Comparison of ENCODE assay signal across 8 mouse cellular contexts in genomic region chr1:171328244-171328643, GRCm38 (mm10). TPM values are rescaled to one million over a fixed set of nuclear protein-coding genes. Genes with fewer than 3 reads are reported as not detected.
A peak's percentile ranks its signal among the peaks of the same experiment; 100 is the strongest.
DNase-seq lines count a peak whose midpoint lies in the region; ATAC-seq and TF ChIP-seq lines count a peak whose summit lies in the region.

No protein-coding gene starts in this region.

- H3K9ac ChIP-seq in heart, embryonic 13.5 days = peak overlapping the region; percentile 99
- peak overlapping the region; percentile 85 for H3K9ac ChIP-seq in liver, embryonic 15.5 days

- H3K36me3 ChIP-seq in heart, embryonic 13.5 days = peaks cover 26% of the 10 kb centered on the region
- H3K36me3 ChIP-seq in liver, embryonic 15.5 days (replicated peaks) = peaks cover 6% of the 10 kb centered on the region; the same call in 1 of the 2 replicates

- 22% methylated on average over 9 of the region's 9 CpGs for WGBS in heart, embryonic 13.5 days
- WGBS in liver, embryonic 15.5 days (ENCODE audit: insufficient replicate concordance) = 24% methylated on average over 9 of the region's 9 CpGs

- no peak for DNase-seq in left cerebral cortex, adult 2 months (ENCODE audit: extremely low spot score in 1 of 2, low spot score in 2 of 2)
- no peak for DNase-seq in left cerebral cortex, adult 8-10 months (ENCODE audit: low spot score in 2 of 2)
- DNase-seq in brain, adult 2 months (ENCODE audit: low read depth, low spot score) = peak; percentile 28
- no peak for DNase-seq in T-cell, adult 2 months (ENCODE audit: low spot score)
- DNase-seq in adrenal gland, adult 8-10 months = no peak
- no peak for DNase-seq in spleen, postnatal 36 days (ENCODE audit: low spot score in 2 of 2)

- no peaks in the 10 kb centered on the region for H3K9me3 ChIP-seq in heart, embryonic 13.5 days
- H3K9me3 ChIP-seq in liver, embryonic 15.5 days (replicated peaks) = no peaks in the 10 kb centered on the region

- H3K27me3 ChIP-seq in heart, embryonic 13.5 days (replicated peaks) = no peaks in the 10 kb centered on the region
- no peaks in the 10 kb centered on the region for H3K27me3 ChIP-seq in liver, embryonic 15.5 days

- ATAC-seq in heart, embryonic 13.5 days (ENCODE audit: extremely low read depth, insufficient number of reproducible peaks, low FRiP score, low TSS enrichment) = no peak
- ATAC-seq in liver, embryonic 15.5 days (ENCODE audit: insufficient read depth) = no peak

- no peak for TF ChIP-seq CTCF in left cerebral cortex, adult 2 months (IDR thresholded peaks at IDR 0.05)

- H3K4me1 ChIP-seq in heart, embryonic 13.5 days = peaks cover 53% of the 10 kb centered on the region
- H3K4me1 ChIP-seq in liver, embryonic 15.5 days (replicated peaks) = peaks cover 48% of the 10 kb centered on the region

- intact Hi-C loops in left cerebral cortex, adult 2 months (cut with DNase I) = loop anchor here (1.0 to 2.0 kb wide), 3 partner anchors 17 to 83 kb away; partner anchors contain the start of genes Nit1, Pfdn2, Ufc1 and Usf1

- H3K4me3 ChIP-seq in left cerebral cortex, adult 2 months = peak overlapping the region; percentile 75
- peak overlapping the region; percentile 91 for H3K4me3 ChIP-seq in heart, embryonic 13.5 days
- peak overlapping the region; percentile 93 for H3K4me3 ChIP-seq in liver, embryonic 15.5 days (replicated peaks)

- peak overlapping the region; percentile 99 for H3K27ac ChIP-seq in left cerebral cortex, adult 2 months
- peak overlapping the region; percentile 99 for H3K27ac ChIP-seq in heart, embryonic 13.5 days (replicated peaks)
- peak overlapping the region; percentile 98 for H3K27ac ChIP-seq in liver, embryonic 15.5 days (replicated peaks)

- peak overlapping the region; percentile 78 for H3K4me2 ChIP-seq in heart, embryonic 13.5 days
- peak overlapping the region; percentile 78 for H3K4me2 ChIP-seq in liver, embryonic 15.5 days

RNA-seq across cellular contexts. Expression of gene Dedd, which starts 0.7 kb away (rescaled TPM):
- 10 to 100 TPM; 40.4 to 40.9 TPM for total RNA-seq in left cerebral cortex, adult 2 months (2021)
- 10 to 100 TPM; 35.0 to 39.7 (median 37.4) TPM for total RNA-seq in left cerebral cortex, adult 8-10 months (2022)
- polyA plus RNA-seq in heart, embryonic 13.5 days (2015; fragmentation: Nextera tagmentation; extraction: Ambion mirVana) = 34.6 and 37.6 TPM in 2 replicates
- 18.6 and 20.1 TPM in 2 replicates for polyA plus RNA-seq in liver, embryonic 15.5 days (2015; fragmentation: Nextera tagmentation; extraction: Ambion mirVana)
- total RNA-seq in adrenal gland, adult 8-10 months (2022) = 10 to 100 TPM; 31.0 to 45.9 (median 36.7) TPM

RNA-seq across cellular contexts. Expression of gene Nit1, which starts 17.2 kb away (rescaled TPM):
- 10 to 100 TPM; 43.3 to 44.3 TPM for total RNA-seq in left cerebral cortex, adult 2 months (2021)
- 10 to 100 TPM; 35.8 to 48.8 (median 43.5) TPM for total RNA-seq in left cerebral cortex, adult 8-10 months (2022)
- 34.8 and 36.9 TPM in 2 replicates for polyA plus RNA-seq in heart, embryonic 13.5 days (2015; fragmentation: Nextera tagmentation; extraction: Ambion mirVana)
- 33.1 and 39.1 TPM in 2 replicates for polyA plus RNA-seq in liver, embryonic 15.5 days (2015; fragmentation: Nextera tagmentation; extraction: Ambion mirVana)
- total RNA-seq in adrenal gland, adult 8-10 months (2022) = 100 to 1,000 TPM in 1 of 4 experiments, 10 to 100 TPM in 3; 81.4 to 103 (median 89.6) TPM

RNA-seq across cellular contexts. Expression of gene Pfdn2, which starts 17.2 kb away (rescaled TPM):
- 100 to 1,000 TPM; 186 to 191 TPM for total RNA-seq in left cerebral cortex, adult 2 months (2021)
- 100 to 1,000 TPM; 107 to 204 (median 164) TPM for total RNA-seq in left cerebral cortex, adult 8-10 months (2022)
- 85.4 and 97.8 TPM in 2 replicates for polyA plus RNA-seq in heart, embryonic 13.5 days (2015; fragmentation: Nextera tagmentation; extraction: Ambion mirVana)
- polyA plus RNA-seq in liver, embryonic 15.5 days (2015; fragmentation: Nextera tagmentation; extraction: Ambion mirVana) = 32.8 and 37.5 TPM in 2 replicates
- 100 to 1,000 TPM in 2 of 4 experiments, 10 to 100 TPM in 2; 76.7 to 184 (median 115) TPM for total RNA-seq in adrenal gland, adult 8-10 months (2022)

RNA-seq across cellular contexts. Expression of gene Klhdc9, which starts 32.4 kb away (rescaled TPM):
- total RNA-seq in left cerebral cortex, adult 2 months (2021) = 1 to 10 TPM; 6.2 to 7.1 TPM
- 10 to 100 TPM in 3 of 4 experiments, 1 to 10 TPM in 1; 10.0 to 12.8 (median 12.4) TPM for total RNA-seq in left cerebral cortex, adult 8-10 months (2022)
- 0.65 and 0.76 TPM in 2 replicates for polyA plus RNA-seq in heart, embryonic 13.5 days (2015; fragmentation: Nextera tagmentation; extraction: Ambion mirVana)
- polyA plus RNA-seq in liver, embryonic 15.5 days (2015; fragmentation: Nextera tagmentation; extraction: Ambion mirVana) = 0.21 and 0.33 TPM in 2 replicates
- total RNA-seq in adrenal gland, adult 8-10 months (2022) = 10 to 100 TPM in 1 of 4 experiments, 1 to 10 TPM in 3; 1.7 to 13.1 (median 6.2) TPM

RNA-seq across cellular contexts. Expression of gene Ufc1, which starts 33.4 kb away (rescaled TPM):
- 100 to 1,000 TPM; 101 to 108 TPM for total RNA-seq in left cerebral cortex, adult 2 months (2021)
- 100 to 1,000 TPM; 103 to 116 (median 110) TPM for total RNA-seq in left cerebral cortex, adult 8-10 months (2022)
- polyA plus RNA-seq in heart, embryonic 13.5 days (2015; fragmentation: Nextera tagmentation; extraction: Ambion mirVana) = 77.2 and 89.6 TPM in 2 replicates
- 40.6 and 41.4 TPM in 2 replicates for polyA plus RNA-seq in liver, embryonic 15.5 days (2015; fragmentation: Nextera tagmentation; extraction: Ambion mirVana)
- total RNA-seq in adrenal gland, adult 8-10 months (2022) = 100 to 1,000 TPM; 179 to 200 (median 194) TPM
